Mouse (Mus musculus) stomach, postnatal 0 days (tissue): Measurements from ENCODE around the gene Hist1h4b. TPM values are rescaled to one million over a fixed set of nuclear protein-coding genes. Genes with fewer than 3 reads are reported as not detected.

Experiments
- ATAC-seq: fragments of 200-750 bp; cut with Nextera tagmentation; 2 replicates; pipeline ENCODE4 v1.8.0; 2017; ENCODE audit not compliant: low FRiP score, low TSS enrichment
- DNase-seq: peaks from one replicate; pipeline ENCODE4 v3.0.0-alpha.2; 2016; ENCODE audit warnings: low spot score
- H3K27ac ChIP-seq: fragments of 300-500 bp; sonication (generic); replicated peaks from 2 replicates; pipeline ENCODE4 v1.5.1; 2014; ENCODE audit warnings: mild to moderate bottlenecking, control low read depth
- H3K27me3 ChIP-seq: fragments of 300-500 bp; sonication (generic); 2 replicates; pipeline ENCODE4 v1.6.1; 2014; ENCODE audit warnings: low read length; ENCODE audit not compliant: control insufficient read depth, insufficient read depth
- H3K36me3 ChIP-seq: fragments of 300-500 bp; sonication (generic); 2 replicates; pipeline ENCODE4 v1.6.1; 2014; ENCODE audit warnings: low read length, mixed read lengths; ENCODE audit not compliant: control insufficient read depth, insufficient read depth
- H3K4me1 ChIP-seq: fragments of 300-500 bp; sonication (generic); replicated peaks from 2 replicates; pipeline ENCODE4 v1.6.1; 2014; ENCODE audit warnings: antibody characterized with exemption; ENCODE audit not compliant: control insufficient read depth, insufficient read depth
- H3K4me2 ChIP-seq: fragments of 300-500 bp; sonication (generic); replicated peaks from 2 replicates; pipeline ENCODE4 v1.6.1; 2014; ENCODE audit warnings: low read depth, mild to moderate bottlenecking, control low read depth, moderate library complexity
- H3K4me3 ChIP-seq: fragments of 300-500 bp; sonication (generic); 2 replicates; pipeline ENCODE4 v1.5.1; 2014; ENCODE audit warnings: low read depth, low read length, control low read depth
- H3K9ac ChIP-seq: fragments of 300-500 bp; sonication (generic); 2 replicates; pipeline ENCODE4 v1.6.1; 2014; ENCODE audit warnings: mild to moderate bottlenecking, low read length, control low read depth, mixed read lengths
- H3K9me3 ChIP-seq: fragments of 300-500 bp; sonication (generic); 2 replicates; pipeline ENCODE4 v1.6.1; 2016; ENCODE audit warnings: low read length; ENCODE audit not compliant: control insufficient read depth
- CTCF ChIP-seq: IDR thresholded peaks from 2 replicates; pipeline ENCODE4 v1.5.1; 2016; ENCODE audit warnings: antibody characterized with exemption, low read depth, mild to moderate bottlenecking, moderate library complexity
- EP300 ChIP-seq: optimal IDR thresholded peaks from 2 replicates; pipeline ENCODE3; 2016; ENCODE audit warnings: antibody characterized with exemption
- WGBS: fragments of 180-500 bp; shearing (Covaris S2); extraction: QIAGEN DNeasy Blood & Tissue Kit; methylation state at CpG from one replicate; pipeline ENCODE4 v1.1.7; 2014; 5-methylcytosine and 5-hydroxymethylcytosine counted together
- polyA plus RNA-seq: library from polyadenylated mRNA; unstranded; fragments of >200 nt; fragmentation: Nextera tagmentation; extraction: Ambion mirVana; gene quantifications from 2 replicates; pipeline ENCODE4 v1.2.1, GENCODE M21; 2015

The Hist1h4b gene
- polyA plus RNA-seq, 1 experiment from 2014 or later, result 2.0 TPM

GRCm38 (mm10) chr13:23738677-23739068 lies 18.1 kb upstream of the Hist1h4b start, which contains the start of gene Hist1h1c:
Hist1h1c (plus strand) TSS chr13:23738808.
- H3K9ac ChIP-seq, result peak within 1 kb of the TSS; percentile 88
- H3K27me3 ChIP-seq, result no peaks in the 10 kb centered on the region
- TF ChIP-seq EP300 (no peak), CTCF (peak; percentile 47)
- no peaks in the 10 kb centered on the region for H3K36me3 ChIP-seq
- ATAC-seq (peak; percentile 93), DNase-seq (peak; percentile 94)
- no peaks in the 10 kb centered on the region for H3K9me3 ChIP-seq
- H3K4me2 ChIP-seq, result peak within 1 kb of the TSS; percentile 84
- peak within 1 kb of the TSS; percentile 55 for H3K4me3 ChIP-seq
- under 1% methylated on average over 29 of the region's 38 CpGs for WGBS
- no peaks in the 10 kb centered on the region for H3K4me1 ChIP-seq
- peak within 1 kb of the TSS; percentile 96 for H3K27ac ChIP-seq

- Histone ChIP-seq H3K4me1 (no peaks in the 10 kb centered on the region), H3K36me3 (no peaks in the 10 kb centered on the region), H3K4me3 (peak overlapping the region; percentile 55), H3K9ac (peak overlapping the region; percentile 88), H3K27me3 (no peaks in the 10 kb centered on the region), H3K9me3 (no peaks in the 10 kb centered on the region), H3K4me2 (peak overlapping the region; percentile 84), H3K27ac (peak overlapping the region; percentile 96)
- peak; percentile 93 for DNase-seq
- WGBS, result 0% methylated on average over 38 of the region's 39 CpGs
- ATAC-seq, result peak; percentile 85
- TF ChIP-seq CTCF (no peak), EP300 (peak; percentile 42)
Observed at GRCm38 (mm10) chr13:23739069-23739921, 17.5 kb upstream of the Hist1h4b start.

GRCm38 (mm10) chr13:23739922-23740252 lies 16.9 kb upstream of the Hist1h4b start:
- H3K27me3 ChIP-seq, result no peaks in the 10 kb centered on the region
- H3K9ac ChIP-seq, result peak overlapping the region; percentile 88
- DNase-seq (no peak), ATAC-seq (no peak)
- no peak for TF ChIP-seq CTCF
- TF ChIP-seq EP300, result no peak
- peak overlapping the region; percentile 84 for H3K4me2 ChIP-seq
- no peaks in the 10 kb centered on the region for H3K9me3 ChIP-seq
- no peaks in the 10 kb centered on the region for H3K36me3 ChIP-seq
- H3K4me1 ChIP-seq, result no peaks in the 10 kb centered on the region
- peak overlapping the region; percentile 55 for H3K4me3 ChIP-seq
- WGBS, result under 1% methylated on average over 14 of the region's 14 CpGs
- peak overlapping the region; percentile 96 for H3K27ac ChIP-seq

- TF ChIP-seq CTCF (no peak), EP300 (no peak)
- H3K9me3 ChIP-seq, result no peaks in the 10 kb centered on the region
- no peaks in the 10 kb centered on the region for H3K36me3 ChIP-seq
- peak overlapping the region; percentile 88 for H3K9ac ChIP-seq
- WGBS, result 14% methylated on average over 13 of the region's 13 CpGs
- DNase-seq, result no peak
- peak overlapping the region; percentile 55 for H3K4me3 ChIP-seq
- no peak for ATAC-seq
- H3K27me3 ChIP-seq, result no peaks in the 10 kb centered on the region
- H3K27ac ChIP-seq, result peak overlapping the region; percentile 96
- no peaks in the 10 kb centered on the region for H3K4me1 ChIP-seq
- H3K4me2 ChIP-seq, result peak overlapping the region; percentile 84
Observed at GRCm38 (mm10) chr13:23740256-23740840, 16.5 kb upstream of the Hist1h4b start.

- 46% methylated on average over 5 of the region's 5 CpGs for WGBS
- H3K9ac ChIP-seq, result no peak overlapping the region
- H3K36me3 ChIP-seq, result no peaks in the 10 kb centered on the region
- H3K9me3 ChIP-seq, result no peaks in the 10 kb centered on the region
- ATAC-seq (no peak), DNase-seq (no peak)
- H3K4me1 ChIP-seq, result no peaks in the 10 kb centered on the region
- H3K27ac ChIP-seq, result no peak overlapping the region
- H3K4me2 ChIP-seq, result peak overlapping the region; percentile 84; the same call in 1 of the 2 replicates
- TF ChIP-seq CTCF (no peak), EP300 (no peak)
- no peak overlapping the region for H3K4me3 ChIP-seq
- no peaks in the 10 kb centered on the region for H3K27me3 ChIP-seq
Observed at GRCm38 (mm10) chr13:23740910-23741309, 15.9 kb upstream of the Hist1h4b start.

GRCm38 (mm10) chr13:23742007-23742406 lies 14.8 kb upstream of the Hist1h4b start:
- Histone ChIP-seq H3K27ac (no peak overlapping the region), H3K27me3 (no peaks in the 10 kb centered on the region), H3K4me1 (no peaks in the 10 kb centered on the region), H3K4me2 (no peak overlapping the region), H3K36me3 (no peaks in the 10 kb centered on the region), H3K9ac (no peak overlapping the region), H3K4me3 (no peak overlapping the region), H3K9me3 (no peaks in the 10 kb centered on the region)
- ATAC-seq, result no peak
- DNase-seq, result no peak
- no peak for TF ChIP-seq EP300
- no peak for TF ChIP-seq CTCF
